Mouse (Mus musculus) thymus, adult 18-20 months (tissue): ENCODE measurements around the gene Garnl3.

Experiments
- DNase-seq, 2 experiments: peaks; one replicate each; pipeline ENCODE4 v3.0.0; 2022; ENCODE audit warnings: mixed read lengths in 2 of 2

Gene Garnl3

DNA sequence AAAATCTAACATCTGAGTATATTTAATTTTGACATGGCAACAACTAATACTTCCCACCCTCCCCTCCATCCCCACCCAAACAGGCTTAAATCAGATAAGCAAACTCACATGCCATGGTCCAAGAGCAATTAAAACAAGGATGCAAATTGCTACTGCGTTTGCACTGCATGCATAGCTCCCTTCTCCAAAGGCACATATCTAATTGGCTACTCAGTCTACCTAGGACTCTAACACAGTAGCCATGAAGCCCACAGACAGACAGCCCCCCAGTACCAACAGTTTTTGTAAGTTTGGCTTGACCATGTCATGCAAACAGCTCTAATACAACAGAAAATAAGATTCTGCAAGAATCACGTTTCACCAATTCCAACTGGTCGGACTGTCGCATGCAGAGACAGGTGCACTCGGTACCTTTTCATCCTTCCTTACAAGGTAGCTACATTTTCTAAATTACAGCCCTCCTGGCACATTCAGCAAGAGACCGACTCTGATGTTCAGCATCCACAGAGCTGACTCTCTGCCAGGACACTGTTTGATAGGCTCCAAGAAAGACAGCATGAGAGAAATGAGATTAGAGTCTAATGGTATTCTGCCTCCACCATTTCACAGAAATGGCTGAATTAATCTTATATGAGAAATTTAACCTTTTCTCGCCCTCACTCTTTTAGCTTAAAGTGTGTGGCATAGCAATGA lies 44.6 kb downstream of the Garnl3 start:
- DNase-seq = no peak

DNA sequence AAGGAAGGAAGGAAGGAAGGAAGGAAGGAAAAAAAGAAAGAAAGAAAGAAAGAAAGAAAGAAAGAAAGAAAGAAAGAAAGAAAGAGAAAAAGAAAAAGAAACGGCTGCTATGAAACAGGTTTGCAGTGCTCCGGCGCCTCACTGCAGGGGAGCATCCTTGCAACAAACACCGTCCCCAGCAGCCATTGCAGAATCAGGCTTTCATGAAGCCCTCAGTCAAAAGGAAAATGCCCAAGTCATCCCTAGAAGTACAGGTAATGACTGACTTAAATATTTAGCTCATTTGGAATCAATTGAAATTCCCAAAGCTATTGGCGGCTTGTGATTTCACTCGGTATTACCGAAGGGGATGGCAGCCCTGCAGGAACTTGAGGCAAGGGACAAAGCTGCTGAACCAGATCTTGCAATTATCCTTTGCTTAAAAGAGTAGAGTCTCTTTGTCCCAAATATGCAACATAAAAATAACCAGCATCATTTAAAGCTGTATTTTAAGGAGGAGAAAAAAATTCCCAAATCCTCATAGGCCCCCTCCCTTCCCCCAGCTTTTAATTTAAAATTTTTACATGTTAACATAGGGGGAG lies 45.3 kb downstream of the Garnl3 start:
- DNase-seq = no peak

DNA sequence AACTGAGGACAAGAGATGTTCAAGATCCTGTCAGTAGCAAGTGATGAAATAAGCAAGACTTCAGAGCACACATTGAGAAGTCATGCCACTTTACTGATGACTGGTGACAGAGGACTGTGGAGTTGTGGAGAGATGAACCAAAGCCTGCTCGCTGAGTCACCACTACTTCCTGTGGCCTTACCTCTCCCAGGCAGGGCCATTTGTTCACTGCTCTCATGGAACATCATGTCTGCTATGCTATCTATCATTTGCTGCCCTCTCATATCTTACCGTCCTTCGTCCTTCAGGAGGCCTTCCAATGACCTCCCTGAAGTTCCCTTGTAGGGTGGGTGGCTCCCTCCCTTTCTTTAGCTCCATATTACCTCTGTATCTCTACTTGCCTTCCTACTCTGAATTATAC lies 47.2 kb downstream of the Garnl3 start:
- no peak for DNase-seq

DNA sequence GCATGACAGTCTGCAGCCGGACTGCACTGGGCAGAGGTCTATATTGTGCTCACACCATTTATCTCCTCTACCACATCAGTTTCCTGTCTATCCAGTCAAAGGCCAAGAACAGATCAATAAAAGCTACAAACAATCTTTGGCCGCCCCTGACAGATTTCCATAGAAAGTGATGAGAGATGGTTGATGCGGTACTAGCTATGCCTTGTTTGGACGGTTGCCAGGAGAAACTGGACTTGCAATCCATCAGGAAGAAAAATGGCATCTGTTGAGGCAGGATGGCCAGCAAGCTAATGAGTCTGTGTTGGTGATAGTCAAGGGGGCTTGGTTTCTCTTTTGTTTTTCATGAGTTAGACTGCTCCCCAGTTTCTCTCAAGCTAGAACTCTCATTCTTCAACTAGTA lies 51.3 kb downstream of the Garnl3 start:
- DNase-seq = no peak

DNA sequence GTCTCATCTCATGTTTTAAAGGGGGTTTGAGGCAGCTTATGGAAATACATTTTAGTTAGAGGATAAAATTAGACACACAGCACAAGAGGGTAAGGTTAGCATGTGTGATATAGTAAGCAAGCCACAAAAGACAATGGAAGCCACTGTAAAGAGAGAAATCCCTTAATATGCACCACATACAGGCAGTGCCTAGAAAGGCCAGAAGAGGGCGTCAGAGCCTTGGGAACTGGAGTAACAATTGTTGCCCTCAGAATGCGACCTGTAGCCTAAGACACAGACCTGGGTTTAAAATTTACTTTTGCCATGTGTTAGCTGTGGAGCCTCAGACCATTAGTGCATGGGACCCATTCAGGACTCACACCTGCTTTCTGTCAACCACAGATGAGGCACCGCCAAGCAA lies 54.2 kb downstream of the Garnl3 start:
- no peak for DNase-seq

DNA sequence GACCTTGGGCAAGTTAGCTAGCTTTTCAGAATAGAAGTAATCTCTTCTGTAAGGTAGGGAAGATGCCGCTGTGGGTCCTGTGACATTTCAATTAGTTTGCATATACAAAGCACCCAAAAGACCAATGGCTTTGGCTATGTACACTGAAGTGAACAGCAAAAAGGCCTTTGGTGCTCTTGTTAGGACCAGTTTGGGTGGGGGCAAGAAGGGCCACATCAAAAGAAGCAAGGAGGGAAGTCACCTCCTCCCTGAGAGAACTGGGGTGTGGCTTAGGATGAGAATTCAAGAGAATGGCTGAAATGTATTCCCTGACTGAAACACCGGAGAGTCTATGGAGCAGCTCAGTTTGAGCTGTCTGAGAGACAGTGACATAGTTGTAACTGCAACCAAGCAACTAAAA lies 56.5 kb downstream of the Garnl3 start:
- no peak for DNase-seq

DNA sequence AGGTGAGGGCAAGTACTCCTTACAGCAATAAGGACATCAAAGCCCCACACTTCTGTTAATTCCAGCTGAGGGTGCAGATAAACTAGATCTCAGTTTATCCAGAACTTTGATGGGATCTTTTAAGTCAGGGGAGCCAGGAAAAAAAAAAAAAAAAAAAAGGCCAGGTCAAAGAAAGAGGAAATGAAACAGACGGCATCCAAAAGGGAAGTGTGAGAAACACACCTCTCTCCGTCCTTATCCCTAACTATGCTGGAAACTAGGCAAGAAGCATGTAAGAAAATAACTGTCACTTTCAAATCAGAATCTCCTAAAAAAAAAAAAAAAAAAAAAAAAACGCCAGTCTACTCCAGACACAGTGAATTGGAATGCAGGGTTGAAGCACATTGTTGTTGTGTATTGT lies 57.3 kb downstream of the Garnl3 start:
- no peak for DNase-seq

DNA sequence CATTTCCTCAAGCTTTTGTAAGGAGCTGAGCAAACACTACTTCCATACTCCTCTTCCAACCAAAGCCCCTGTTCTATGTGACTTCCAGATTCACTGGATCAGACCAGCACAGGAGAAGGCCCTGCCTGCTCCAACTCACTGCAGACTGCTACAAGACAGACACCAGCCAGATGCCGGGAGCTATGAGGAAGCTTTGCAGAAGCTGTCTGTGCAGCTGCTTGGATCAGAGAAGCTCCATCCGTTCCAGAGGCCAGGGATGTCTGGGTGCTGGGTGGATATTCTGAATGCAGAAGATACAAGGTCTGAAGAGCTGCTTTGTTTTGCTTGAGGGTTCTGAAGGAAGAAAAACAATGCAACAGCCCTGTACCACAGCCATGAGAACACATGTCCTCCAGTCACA lies 59.1 kb downstream of the Garnl3 start:
- no peak for DNase-seq

DNA sequence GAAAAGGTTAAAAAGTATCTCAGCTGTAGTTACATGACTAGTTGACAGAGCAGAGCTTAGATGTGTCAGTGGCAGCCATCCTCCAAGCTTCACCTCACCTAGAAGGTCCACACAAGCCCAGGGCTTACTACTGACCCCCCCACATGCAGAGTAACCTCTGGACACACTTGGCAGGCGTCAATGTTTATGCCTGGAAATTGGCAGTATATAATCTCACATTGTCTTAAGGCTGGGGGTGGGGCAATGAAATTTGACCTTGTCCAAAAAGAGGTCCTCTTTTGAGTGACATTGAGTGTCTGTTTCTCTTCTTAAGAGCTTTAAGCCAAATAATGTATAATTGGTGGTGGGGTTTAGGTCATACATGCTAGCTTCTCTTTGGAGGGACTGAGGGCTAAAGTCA lies 65.8 kb downstream of the Garnl3 start:
- DNase-seq = no peak

DNA sequence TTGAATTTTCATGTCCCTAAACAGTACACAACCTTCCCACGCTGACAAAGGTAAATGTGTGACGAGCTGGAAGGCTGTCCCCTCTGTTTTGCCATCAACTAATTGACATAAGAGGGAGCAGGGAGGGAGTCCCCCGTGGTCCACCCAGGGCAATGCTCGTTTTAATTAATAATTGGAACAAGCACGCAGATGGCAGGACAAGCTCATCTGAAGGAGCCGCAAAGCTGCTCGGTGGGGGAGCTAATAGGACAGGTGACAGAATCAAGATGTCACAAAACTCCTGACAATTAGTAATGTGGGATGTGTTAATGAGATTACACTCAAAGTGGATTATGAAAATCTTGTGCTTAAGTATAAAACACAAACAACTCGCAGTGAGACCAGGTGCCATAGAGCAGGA lies 68.7 kb downstream of the Garnl3 start:
- no peak for DNase-seq

DNA sequence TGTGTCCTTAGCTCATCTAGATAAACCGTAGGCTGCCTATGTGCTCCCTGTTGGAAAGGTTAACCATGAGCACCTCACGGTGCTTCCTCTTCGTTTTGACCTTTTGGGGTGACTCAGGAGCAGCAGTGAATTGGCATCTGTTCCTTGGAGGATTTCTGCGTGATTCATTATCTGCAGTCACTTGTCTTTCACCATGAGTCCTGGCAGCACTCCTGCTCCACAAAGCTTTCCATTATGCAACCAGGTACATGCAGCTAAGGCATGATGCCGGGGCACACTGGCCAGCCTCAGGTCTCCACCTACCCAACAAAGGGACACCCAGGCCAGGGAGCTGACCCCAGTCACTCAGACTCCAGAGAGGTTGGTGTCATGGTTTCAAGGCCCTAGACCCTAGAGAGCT lies 72.5 kb downstream of the Garnl3 start:
- DNase-seq = no peak

DNA sequence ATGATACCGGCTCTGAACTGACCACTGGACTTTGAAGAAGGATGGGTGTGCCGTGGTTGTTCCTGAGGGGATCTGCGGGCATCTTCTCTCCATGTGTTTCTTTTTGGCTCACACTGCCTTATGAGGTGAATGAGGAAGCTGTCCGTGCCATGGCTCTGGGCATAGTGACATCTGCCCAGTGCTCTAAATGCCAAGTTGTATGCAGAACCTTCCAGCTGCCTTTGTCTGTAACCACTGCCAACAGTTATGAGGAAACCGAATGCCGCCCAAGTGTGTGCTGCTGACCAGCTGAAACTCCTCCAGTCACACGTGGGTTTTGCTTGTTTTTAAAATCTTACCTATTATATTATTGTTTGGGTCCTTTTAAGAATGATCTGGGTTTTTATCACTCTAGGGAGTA lies 73.9 kb downstream of the Garnl3 start:
- DNase-seq = no peak

DNA sequence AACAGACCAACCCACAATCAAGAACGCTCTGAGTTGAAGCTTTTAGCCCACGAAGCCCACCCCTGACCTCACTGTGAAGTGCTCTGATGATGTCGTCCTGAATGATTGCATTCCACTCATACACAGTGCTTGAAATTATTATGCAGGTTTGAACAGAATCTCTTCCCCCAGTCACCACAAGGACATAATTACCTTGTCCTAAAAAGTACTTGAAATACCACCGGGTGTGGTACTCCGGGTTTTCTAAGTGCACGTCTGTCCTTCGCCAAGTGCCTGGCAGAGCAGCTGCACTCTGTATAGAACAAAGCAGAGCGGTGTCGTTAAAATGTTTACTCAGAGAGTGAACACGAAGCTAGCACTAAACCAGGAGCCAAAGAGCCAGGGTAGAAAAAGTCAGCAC lies 77.5 kb downstream of the Garnl3 start:
- no peak for DNase-seq

DNA sequence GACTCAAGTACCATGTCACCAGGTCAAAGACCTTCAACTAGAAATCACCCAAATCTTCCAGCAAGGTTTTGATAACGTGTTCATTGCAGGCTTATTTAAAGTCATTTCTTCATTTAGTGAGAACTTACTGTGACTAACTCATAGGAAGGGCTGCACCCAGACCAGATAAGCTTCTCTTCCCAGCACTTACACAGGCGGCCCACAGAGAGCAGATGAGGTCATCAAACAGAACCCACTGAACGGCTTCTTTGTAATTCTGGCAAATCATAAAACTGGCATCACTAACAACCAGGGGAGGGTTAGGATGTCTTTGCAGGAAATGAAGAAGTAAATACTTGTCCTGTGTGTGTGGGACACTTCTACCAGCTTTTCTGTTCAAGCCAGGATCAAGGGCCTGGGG lies 84.1 kb downstream of the Garnl3 start:
- no peak for DNase-seq

DNA sequence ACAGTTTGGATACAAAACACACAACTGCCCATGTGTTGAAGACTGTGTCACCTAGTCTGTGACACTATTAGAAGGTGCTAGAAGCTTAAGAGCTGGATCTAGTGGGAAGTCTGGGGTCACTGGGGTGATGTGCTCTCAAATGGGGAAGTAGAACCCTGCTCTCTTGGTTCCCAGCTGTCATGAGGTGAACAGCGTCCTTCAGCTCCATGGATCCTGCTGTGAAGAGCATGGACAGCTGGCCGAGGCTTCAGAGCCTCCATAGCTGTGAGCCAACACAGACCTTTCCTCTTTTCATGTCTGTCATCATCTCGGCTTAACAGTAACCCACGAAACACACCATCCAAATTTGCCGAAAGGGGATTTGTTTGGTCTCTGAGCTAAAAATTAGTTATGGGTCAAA lies 84.5 kb downstream of the Garnl3 start:
- DNase-seq = no peak

DNA sequence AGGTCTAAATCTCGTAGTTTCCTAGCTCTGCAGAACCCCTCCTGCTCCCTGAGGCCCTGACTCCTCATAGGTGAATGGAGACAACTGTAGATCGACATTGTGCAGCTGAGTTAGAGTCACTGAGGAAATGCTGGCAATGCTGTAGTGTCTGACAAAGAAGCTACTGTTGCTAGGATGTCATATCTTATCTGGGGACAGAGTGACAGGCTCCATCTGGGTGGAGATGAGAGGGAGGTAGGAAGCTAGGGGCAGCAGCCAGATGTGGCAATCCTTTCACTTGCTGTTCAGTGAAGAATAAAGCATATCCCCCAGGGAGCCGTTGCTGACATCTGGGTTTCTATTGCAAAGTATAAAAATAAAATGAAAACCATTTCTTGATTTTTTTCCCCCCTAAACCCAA lies 85.6 kb downstream of the Garnl3 start:
- no peak for DNase-seq

DNA sequence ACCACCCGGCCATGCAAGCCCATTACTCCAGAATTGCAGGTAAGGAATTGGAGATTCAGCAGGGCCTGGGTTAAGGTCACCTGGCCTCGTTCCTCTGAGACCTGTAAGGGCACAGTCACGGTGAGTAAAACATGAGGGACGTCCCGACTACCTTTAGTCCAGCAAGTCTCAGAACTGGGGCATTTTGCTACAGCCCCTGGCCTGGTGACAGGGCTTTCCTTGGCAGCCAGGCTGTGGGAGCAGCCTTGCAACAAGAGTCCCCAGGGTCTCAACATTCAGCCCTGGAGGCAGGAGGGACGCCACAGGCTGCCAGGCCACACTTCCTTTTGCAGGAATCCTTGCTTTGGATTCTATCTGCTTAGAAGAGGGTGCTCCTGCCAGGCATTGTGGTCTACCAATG lies 88.7 kb downstream of the Garnl3 start:
- DNase-seq = no peak

DNA sequence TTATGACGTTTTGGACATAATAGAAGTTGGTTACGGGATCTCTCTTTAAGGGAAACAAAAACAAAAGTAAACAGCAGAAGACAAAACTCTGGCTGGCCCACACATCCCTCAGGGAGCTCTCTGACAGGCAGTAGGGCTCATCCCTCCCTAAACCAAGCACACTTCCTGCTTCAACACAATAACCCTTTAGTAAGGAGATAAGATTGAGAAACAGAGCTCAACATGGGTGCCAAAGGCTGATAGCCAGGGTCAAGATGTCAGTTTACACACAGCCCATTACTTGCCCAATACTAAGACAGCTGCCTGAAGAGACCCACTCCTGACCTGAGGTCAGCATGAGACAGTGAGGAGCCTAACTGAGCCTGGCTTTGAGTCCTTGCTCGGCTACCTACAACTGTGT lies 89.9 kb downstream of the Garnl3 start:
- no peak for DNase-seq

DNA sequence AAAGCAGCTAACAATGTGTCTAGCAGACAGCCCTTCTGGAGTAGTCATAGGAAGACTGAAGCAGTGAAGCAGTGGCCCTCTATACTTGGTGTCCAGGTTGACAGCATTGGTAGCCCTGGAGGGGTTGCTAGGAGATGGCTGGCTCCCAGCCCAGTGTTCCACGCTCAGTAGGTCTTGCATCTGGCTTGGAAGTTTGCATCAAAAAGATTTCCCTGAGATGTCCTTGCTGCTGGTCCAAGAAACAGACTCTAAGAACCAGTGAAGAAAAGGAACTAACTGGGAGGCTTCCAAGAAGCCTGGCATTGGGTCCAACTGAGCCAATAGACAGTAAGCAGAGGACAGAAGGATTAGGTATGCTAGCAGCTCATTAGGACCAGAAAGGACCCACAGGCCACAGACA lies 94.0 kb downstream of the Garnl3 start:
- DNase-seq = no peak

DNA sequence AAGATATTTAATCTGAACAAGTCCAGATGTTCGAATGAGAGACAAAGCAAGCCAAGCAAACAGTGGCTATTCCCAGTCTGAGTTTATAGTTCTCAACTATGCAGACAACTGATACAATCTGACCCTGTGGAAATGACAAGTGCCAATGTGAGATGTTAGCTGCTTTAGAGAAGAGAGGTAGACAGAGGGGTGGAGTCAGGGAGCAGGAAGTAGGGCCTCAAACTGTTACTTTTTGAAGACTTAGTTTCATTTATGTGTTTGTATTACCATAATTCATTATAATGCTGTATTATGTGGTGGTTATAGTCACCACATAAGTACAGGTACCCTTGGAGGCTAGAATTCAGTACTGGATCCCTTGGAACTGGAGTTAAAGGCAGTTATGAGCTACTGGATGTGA lies 96.2 kb downstream of the Garnl3 start:
- no peak for DNase-seq

DNA sequence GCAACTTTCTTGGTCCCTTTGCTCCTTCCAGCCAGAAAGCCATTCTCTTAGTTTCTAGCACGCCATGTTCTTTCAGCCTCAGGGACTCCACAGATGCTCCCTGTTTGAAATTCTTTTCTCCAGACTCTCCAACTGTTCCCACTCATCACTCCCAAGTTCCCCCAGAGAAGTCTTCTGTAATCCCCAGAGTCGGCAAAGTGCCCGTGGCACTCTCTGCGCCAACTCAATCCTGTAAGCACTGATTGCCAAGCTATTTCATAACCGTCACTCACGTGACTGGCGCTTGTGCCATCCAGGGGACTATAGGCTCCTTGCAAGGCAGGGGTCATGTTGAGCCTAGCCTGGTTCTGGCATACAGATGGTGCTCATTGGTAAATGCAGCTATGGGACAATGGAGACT lies 98.2 kb downstream of the Garnl3 start:
- DNase-seq = no peak

DNA sequence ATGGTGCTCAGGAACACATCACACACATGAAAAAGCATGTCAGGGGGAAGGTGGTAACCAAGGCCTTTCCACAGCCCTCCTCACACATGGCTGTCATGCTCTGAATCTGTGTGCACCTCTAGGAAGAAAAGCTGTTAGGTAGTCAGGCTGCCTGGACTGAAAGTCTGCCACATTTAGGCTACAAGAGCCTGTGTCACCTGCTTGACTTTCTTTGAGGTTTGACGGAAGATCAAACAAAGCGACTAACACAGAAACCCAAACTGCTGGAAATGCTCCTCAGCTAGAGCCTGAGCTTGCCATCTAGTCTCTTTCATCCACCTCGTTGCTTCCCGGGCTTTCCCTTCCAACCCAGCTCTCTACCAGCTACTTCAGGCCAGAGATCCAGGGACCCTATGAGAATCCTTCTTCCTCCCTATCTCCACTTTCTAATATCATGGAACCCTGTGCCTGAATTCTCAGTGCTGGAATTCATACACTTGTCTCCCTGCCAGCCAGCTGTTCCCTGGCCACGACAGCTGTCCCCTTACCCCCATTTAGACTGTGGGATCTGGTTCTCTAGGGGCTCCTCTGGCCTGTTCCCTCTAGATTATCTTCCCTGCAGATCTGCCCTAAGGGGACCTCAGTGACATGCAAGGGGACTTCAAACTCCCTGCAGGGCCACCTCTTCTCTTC lies 98.9 kb downstream of the Garnl3 start:
- DNase-seq = peak in 1 of 2 experiments; percentile 28

DNA sequence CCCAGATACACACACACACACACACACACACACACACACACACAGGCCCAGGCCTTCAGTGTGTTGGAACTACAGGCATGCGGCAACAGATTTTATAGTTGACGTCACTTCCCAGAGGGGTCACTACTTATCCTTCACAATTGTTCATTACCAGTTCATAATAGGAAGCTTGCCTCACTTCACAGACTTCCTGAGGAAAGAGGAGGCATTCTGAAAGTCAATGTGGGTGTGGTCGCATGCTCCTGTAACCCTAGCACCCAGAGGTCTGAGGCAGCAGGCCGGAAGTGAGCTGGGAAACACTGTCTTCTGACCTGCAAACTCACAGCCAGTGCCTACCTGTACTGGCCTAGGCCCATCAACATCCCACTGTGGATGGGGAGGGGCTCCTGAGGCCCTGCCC lies 106.4 kb downstream of the Garnl3 start:
- no peak for DNase-seq

DNA sequence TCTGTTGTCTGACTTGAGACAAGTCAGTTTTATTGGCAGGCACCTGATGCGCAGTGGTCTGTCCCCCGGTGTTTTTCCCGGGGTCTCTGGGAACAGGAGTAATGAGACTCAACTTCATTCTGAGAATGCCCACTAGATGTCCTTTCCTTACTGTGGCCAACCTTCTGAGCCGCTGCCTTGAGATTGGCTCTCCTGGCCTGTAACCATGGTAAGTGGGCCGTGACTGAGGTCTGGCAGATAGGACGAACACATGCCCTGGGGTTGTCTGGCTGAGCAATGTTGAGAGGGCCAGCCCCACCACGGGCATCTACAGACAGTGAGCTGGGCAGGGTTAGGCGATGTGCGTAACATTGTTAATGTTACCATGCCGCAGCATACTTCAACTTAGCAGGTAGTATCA lies 106.9 kb downstream of the Garnl3 start:
- no peak for DNase-seq

DNA sequence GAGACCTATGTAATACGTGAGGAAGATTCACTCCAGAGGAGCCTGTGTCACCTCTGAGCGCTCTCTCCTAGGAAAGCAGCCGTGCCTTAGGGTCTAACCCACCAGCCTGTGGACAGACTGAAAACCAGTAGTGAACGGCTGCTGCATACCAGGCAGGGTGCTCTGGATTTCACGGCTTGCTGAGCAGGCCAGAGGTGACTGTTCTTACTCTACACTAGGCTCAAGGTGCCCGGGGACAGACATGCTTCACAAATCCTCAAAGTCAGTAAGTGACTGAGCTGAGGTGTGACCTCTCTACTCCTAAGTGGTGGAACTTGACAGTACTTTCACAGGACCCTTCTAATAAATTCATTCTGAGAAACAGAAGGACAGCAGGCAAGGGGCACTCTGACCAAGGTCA lies 108.6 kb downstream of the Garnl3 start:
- no peak for DNase-seq
